Mouse (Mus musculus) liver, postnatal 0 days (tissue): ENCODE results near the gene Ppp1r14b. TPM values are rescaled to one million over a fixed set of nuclear protein-coding genes. Genes with fewer than 3 reads are reported as not detected.
A peak's percentile ranks its signal among the peaks of the same experiment; 100 is the strongest.

ENCODE experiments used
- ATAC-seq: fragments of 200-750 bp; cut with Nextera tagmentation; 2 replicates; pipeline ENCODE4 v1.8.0; 2017; ENCODE audit warnings: mild to moderate bottlenecking, moderate library complexity
- DNase-seq: peaks from one replicate; pipeline ENCODE4 v3.0.0-alpha.2; 2016
- H3K27ac ChIP-seq: fragments of 300-500 bp; sonication (generic); 2 replicates; pipeline ENCODE4 v1.5.1; 2014; ENCODE audit warnings: antibody characterized with exemption, moderate library complexity, mild to moderate bottlenecking, low read depth
- H3K27me3 ChIP-seq: fragments of 300-500 bp; sonication (generic); 2 replicates; pipeline ENCODE4 v1.6.1; 2014; ENCODE audit warnings: low read length, control low read depth, mixed read lengths; ENCODE audit not compliant: insufficient read depth
- H3K36me3 ChIP-seq: fragments of 300-500 bp; sonication (generic); replicated peaks from 2 replicates; pipeline ENCODE4 v1.6.1; 2014; ENCODE audit warnings: mild to moderate bottlenecking, control low read depth, low read length, moderate library complexity, mixed read lengths; ENCODE audit not compliant: insufficient read depth
- H3K4me1 ChIP-seq: fragments of 300-500 bp; sonication (generic); 2 replicates; pipeline ENCODE4 v1.6.1; 2014; ENCODE audit warnings: antibody characterized with exemption, mild to moderate bottlenecking, control low read depth; ENCODE audit not compliant: insufficient read depth
- H3K4me2 ChIP-seq: fragments of 300-500 bp; sonication (generic); 2 replicates; pipeline ENCODE4 v1.6.1; 2014; ENCODE audit warnings: low read depth, mild to moderate bottlenecking, low read length, moderate library complexity, mixed read lengths
- H3K4me3 ChIP-seq: fragments of 300-500 bp; sonication (generic); 2 replicates; pipeline ENCODE4 v1.5.1; 2014; ENCODE audit warnings: low read depth, low read length
- H3K9ac ChIP-seq: fragments of 300-500 bp; sonication (generic); replicated peaks from 2 replicates; pipeline ENCODE4 v1.6.1; 2014; ENCODE audit warnings: mild to moderate bottlenecking, moderate library complexity
- H3K9me3 ChIP-seq: fragments of 300-500 bp; sonication (generic); 2 replicates; pipeline ENCODE4 v1.6.1; 2016; ENCODE audit warnings: mild to moderate bottlenecking, control low read depth, low read length, mixed read lengths
- CTCF ChIP-seq: sonication (generic); IDR thresholded peaks from 2 replicates; pipeline ENCODE4 v1.5.1; 2016; ENCODE audit warnings: antibody characterized with exemption, low read depth
- EP300 ChIP-seq: IDR thresholded peaks from 2 replicates; pipeline ENCODE4 v1.6.1; 2016; ENCODE audit warnings: antibody characterized with exemption, low read depth, mild to moderate bottlenecking
- WGBS: fragments of 180-500 bp; shearing (Covaris S2); extraction: QIAGEN DNeasy Blood & Tissue Kit; methylation state at CpG from one replicate; pipeline ENCODE4 v1.1.7; 2014; ENCODE audit not compliant: insufficient replicate concordance; 5-methylcytosine and 5-hydroxymethylcytosine counted together
- polyA plus RNA-seq: library from polyadenylated mRNA; unstranded; fragments of >200 nt; fragmentation: Nextera tagmentation; extraction: Ambion mirVana; gene quantifications from 2 replicates; pipeline ENCODE4 v1.2.1, GENCODE M21; 2015

Ppp1r14b gene
- polyA plus RNA-seq, 1 experiment from 2014 or later, result 48.3 TPM

DNA sequence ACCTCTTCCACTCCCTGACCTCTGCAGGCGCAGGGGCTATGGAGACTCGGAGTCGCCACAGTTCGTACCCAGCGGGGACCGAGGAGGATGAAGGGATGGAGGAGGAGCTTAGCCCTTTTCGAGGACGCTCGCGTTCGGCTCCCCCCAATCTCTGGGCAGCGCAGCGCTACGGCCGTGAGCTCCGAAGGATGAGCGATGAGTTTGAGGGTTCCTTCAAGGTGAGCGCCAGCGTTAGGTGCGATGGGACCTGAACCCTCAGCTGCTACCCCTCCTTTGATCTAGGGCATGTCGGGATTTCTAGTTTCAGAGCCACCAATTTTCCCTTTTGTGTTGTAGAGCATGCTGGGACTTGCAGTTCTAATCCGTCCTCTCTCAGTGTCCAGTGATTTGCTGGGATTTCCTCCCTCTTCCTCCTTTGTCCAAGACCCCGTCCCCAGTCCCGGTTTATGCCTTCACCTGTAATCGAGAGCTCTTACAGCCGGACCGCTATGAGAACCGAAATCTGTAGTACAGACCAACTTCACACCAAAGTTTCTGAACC lies 24.1 kb upstream of the Ppp1r14b start:
- Histone ChIP-seq H3K4me3 (peak overlapping the region; percentile 60), H3K27me3 (no peaks in the 10 kb centered on the region), H3K4me1 (peaks cover 24% of the 10 kb centered on the region), H3K36me3 (peaks cover 11% of the 10 kb centered on the region), H3K4me2 (peak overlapping the region; percentile 100), H3K9ac (peak overlapping the region; percentile 64), H3K27ac (peak overlapping the region; percentile 89), H3K9me3 (no peaks in the 10 kb centered on the region)
- no peak for TF ChIP-seq EP300
- TF ChIP-seq CTCF, result no peak
- WGBS, result under 1% methylated on average over 28 of the region's 28 CpGs
- ATAC-seq (peak; percentile 11; the same call in 1 of the 2 replicates), DNase-seq (peak; percentile 47)

GRCm38 (mm10) chr19:6951381-6951968 lies 23.3 kb upstream of the Ppp1r14b start:
- H3K9ac ChIP-seq, result peak overlapping the region; percentile 64
- H3K4me2 ChIP-seq, result peak overlapping the region; percentile 100
- peak; percentile 85 for ATAC-seq
- 0% methylated on average over 35 of the region's 35 CpGs for WGBS
- peak overlapping the region; percentile 60 for H3K4me3 ChIP-seq
- H3K9me3 ChIP-seq, result no peaks in the 10 kb centered on the region
- H3K27me3 ChIP-seq, result no peaks in the 10 kb centered on the region
- H3K36me3 ChIP-seq, result peaks cover 11% of the 10 kb centered on the region
- DNase-seq, result peak; percentile 89
- TF ChIP-seq EP300 (peak; percentile 62), CTCF (no peak)
- H3K4me1 ChIP-seq, result peaks cover 24% of the 10 kb centered on the region
- peak overlapping the region; percentile 89 for H3K27ac ChIP-seq

- peaks cover 12% of the 10 kb centered on the region for H3K36me3 ChIP-seq
- peak overlapping the region; percentile 100 for H3K4me2 ChIP-seq
- H3K27ac ChIP-seq, result peak overlapping the region; percentile 89
- ATAC-seq (peak; percentile 43), DNase-seq (peak; percentile 78)
- no peaks in the 10 kb centered on the region for H3K9me3 ChIP-seq
- 3% methylated on average over 31 of the region's 31 CpGs for WGBS
- H3K4me3 ChIP-seq, result peak overlapping the region; percentile 60
- no peaks in the 10 kb centered on the region for H3K27me3 ChIP-seq
- peak overlapping the region; percentile 64 for H3K9ac ChIP-seq
- H3K4me1 ChIP-seq, result peaks cover 21% of the 10 kb centered on the region
- TF ChIP-seq EP300, result 0 out of 2 replicates have a peak, but pooled peaks have one; percentile 7
- TF ChIP-seq CTCF, result no peak
Measured at GRCm38 (mm10) chr19:6951994-6952711, 22.6 kb upstream of the Ppp1r14b start.

DNA sequence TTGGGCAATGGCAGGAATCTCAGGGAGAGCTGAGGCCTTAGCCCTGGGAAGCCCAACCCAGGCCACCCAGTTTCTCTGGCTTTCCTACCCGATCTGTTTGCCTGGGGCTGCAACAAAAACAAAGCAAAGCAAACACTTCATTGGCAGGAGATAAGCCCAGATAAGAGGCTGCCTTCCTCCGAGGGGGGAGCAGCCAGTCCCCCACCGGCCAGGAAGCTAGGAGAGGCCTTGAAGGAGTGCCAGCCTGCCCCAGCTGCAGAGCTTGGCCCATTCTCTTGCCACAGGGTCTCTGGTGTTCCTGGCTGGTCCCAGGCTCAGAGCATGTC lies 22.1 kb upstream of the Ppp1r14b start:
- peak overlapping the region; percentile 60 for H3K4me3 ChIP-seq
- peak overlapping the region; percentile 100 for H3K4me2 ChIP-seq
- H3K27ac ChIP-seq, result peak overlapping the region; percentile 89
- H3K9ac ChIP-seq, result peak overlapping the region; percentile 64
- peaks cover 21% of the 10 kb centered on the region for H3K4me1 ChIP-seq
- TF ChIP-seq EP300 (no peak), CTCF (no peak)
- ATAC-seq (no peak), DNase-seq (no peak)
- H3K27me3 ChIP-seq, result no peaks in the 10 kb centered on the region
- H3K36me3 ChIP-seq, result peaks cover 17% of the 10 kb centered on the region
- 14% methylated on average over 3 of the region's 3 CpGs for WGBS
- H3K9me3 ChIP-seq, result no peaks in the 10 kb centered on the region

GRCm38 (mm10) chr19:6954046-6954445 lies 20.7 kb upstream of the Ppp1r14b start:
- H3K27ac ChIP-seq, result no peak overlapping the region

DNA sequence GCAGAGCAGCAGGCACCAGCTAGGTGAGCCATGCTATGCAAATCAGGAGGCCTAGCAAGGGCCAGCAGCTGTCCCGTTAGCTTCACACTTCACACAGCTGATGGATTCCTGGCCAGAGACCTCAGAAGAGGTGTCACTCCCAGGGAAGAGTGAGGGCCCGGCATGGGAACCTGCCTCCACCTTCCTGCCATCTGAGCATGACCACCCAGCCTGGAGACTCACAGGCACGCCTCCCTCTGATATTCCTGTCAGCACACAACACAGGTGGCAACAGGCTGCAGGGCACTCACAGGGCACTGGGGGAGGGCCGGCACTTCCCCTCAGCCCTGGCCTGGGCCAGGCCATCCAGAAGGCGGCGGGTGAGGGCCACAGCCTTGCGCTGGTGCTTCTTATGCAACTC lies 19.3 kb upstream of the Ppp1r14b start:
- H3K27me3 ChIP-seq, result no peaks in the 10 kb centered on the region
- no peak overlapping the region for H3K9ac ChIP-seq
- no peak overlapping the region for H3K27ac ChIP-seq
- no peak overlapping the region for H3K4me2 ChIP-seq
- peaks cover 16% of the 10 kb centered on the region for H3K4me1 ChIP-seq
- whole genome bisulfite sequencing, result 78% methylated on average over 6 of the region's 7 CpGs
- TF ChIP-seq EP300 (no peak), CTCF (peak; percentile 7; the same call in 1 of the 2 replicates)
- ATAC-seq (no peak), DNase-seq (peak; percentile 31)
- no peak overlapping the region for H3K4me3 ChIP-seq
- H3K36me3 ChIP-seq, result peaks cover 30% of the 10 kb centered on the region
- no peaks in the 10 kb centered on the region for H3K9me3 ChIP-seq

More at GRCm38 (mm10) chr19:6954046-6954445, 20.7 kb upstream of the Ppp1r14b start:
- Histone ChIP-seq H3K4me2 (no peak overlapping the region), H3K27me3 (no peaks in the 10 kb centered on the region), H3K4me1 (peaks cover 21% of the 10 kb centered on the region), H3K4me3 (no peak overlapping the region), H3K9me3 (no peaks in the 10 kb centered on the region), H3K9ac (no peak overlapping the region), H3K36me3 (peaks cover 21% of the 10 kb centered on the region)
- 76% methylated on average over 9 of the region's 9 CpGs for WGBS
- peak; percentile 58 for DNase-seq
- peak; percentile 68 for TF ChIP-seq CTCF
- TF ChIP-seq EP300, result no peak
- ATAC-seq, result no peak
